Mouse (Mus musculus): Measurements from ENCODE around the gene St6galnac3.
A peak's percentile ranks its signal among the peaks of the same experiment; 100 is the strongest.

Gene St6galnac3

GRCm38 (mm10) chr3:153334152-153334825, 390.7 kb downstream of the St6galnac3 start:
- DNase-seq, result no peak

GRCm38 (mm10) chr3:153324307-153324706, 400.7 kb downstream of the St6galnac3 start:
- DNase-seq, result no peak

- DNase-seq, result no peak
Observed at GRCm38 (mm10) chr3:153323446-153323845, 401.5 kb downstream of the St6galnac3 start.

DNA sequence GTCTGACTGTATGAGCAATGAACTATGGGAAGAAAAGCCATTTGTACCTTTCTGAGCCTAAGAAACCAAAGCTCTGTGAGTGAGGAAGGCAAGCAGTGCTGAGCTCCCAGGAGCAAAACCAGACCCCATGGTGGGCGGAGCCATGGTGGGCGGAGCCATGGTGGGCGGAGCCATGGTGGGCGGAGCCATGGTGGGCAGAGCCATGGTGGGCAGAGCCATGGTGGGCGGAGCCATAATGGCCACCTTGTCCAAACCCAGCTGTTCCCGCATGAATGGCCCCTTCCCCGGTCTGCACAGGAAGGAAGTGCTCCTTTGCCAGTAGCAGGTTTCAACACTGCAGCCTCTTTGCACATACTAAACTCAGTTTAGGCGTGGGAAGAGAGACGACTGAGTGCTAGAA, 411.4 kb downstream of the St6galnac3 start:
- no peak for DNase-seq

DNA sequence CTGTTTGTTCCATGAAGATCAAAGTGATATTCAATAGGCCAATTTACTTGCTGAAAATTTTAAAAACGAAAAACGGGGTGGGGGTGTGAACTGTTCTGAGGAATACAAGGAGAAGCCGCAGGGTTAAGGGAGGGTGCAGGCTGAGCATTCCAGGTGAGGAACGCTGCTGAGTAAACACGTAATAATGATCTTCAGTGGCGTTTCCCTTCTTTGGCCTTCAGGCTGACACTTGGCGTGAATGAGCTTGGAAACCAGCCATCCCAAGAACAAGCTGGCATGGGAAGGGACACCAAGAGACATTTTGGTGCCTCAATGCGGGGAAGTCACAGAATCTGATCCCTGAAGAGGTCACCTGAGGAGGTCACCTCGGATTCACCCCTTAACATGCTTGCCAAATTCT, 411.8 kb downstream of the St6galnac3 start:
- DNase-seq, result no peak

DNA sequence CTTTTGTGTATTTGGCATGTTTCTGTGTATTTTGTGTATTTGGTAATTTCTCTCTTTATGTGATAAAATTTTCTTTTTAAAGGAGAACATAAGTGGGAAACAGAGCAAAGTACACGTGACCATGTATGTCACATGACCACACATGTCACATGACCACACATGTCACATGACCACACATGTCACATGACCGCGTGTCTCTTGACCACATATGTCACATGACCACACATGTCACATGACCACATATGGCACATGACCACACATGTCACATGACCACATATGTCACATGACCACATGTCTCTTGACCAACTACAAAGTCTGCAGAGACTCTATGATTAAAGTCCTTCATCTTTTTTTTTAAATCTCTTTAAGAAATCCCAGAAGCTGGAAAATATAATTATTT, 413.0 kb downstream of the St6galnac3 start:
- DNase-seq, result no peak

- no peak for DNase-seq
Observed at GRCm38 (mm10) chr3:153308379-153308778, 416.6 kb downstream of the St6galnac3 start.

- no peak for DNase-seq
Observed at GRCm38 (mm10) chr3:153305153-153305552, 419.8 kb downstream of the St6galnac3 start.

DNA sequence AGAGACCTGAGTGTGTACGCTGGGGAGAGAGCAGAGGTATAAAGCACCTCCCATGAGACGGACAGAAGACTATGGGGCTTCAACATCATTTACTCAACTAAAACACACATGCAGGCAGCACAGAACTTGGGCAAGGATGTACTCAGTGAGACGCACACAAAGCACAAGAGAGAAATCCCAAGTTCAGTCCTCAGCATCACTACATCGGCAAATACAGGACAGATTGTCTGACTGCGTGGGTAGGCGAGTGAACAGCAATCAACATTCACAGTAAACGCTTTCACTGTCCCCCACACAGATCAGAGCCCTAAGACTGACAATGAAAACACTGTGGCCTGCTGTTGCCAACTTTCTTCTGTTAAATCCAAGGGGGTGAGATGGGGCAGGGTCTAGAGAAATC, 422.6 kb downstream of the St6galnac3 start:
- no peak for DNase-seq

DNA sequence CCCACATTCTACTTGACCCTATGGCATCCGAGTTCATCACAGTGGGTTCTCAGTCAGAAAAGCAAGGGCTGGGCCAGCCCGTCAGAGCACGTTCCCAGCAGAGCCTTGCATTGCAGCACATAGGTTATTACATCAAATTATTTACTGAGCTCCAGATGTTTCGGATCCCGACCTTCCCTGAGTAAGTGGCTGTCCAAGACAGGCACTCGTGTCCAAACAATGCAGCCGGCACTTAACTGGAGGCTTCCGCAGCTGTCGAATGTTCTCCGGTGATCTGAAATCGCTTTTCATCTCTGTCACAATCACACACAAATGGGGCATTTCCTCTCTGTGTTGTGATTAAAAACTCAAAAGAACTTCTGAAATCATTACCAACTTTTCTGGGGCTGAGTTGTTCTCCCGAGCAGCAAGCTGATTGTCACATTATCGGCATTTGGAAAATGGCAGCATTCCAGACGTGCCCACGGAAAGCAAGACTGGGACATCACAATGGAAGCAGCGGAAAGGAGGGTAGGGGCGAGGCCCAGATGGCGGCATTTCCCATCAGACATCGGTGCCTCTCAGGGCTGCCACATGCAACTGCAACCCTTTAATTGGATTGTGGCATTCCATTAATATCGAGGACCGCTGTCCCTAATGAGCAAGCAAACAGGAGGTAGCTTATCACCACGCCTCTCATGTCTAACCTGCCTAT, 428.5 kb downstream of the St6galnac3 start:
- peak; percentile 26 for DNase-seq

DNA sequence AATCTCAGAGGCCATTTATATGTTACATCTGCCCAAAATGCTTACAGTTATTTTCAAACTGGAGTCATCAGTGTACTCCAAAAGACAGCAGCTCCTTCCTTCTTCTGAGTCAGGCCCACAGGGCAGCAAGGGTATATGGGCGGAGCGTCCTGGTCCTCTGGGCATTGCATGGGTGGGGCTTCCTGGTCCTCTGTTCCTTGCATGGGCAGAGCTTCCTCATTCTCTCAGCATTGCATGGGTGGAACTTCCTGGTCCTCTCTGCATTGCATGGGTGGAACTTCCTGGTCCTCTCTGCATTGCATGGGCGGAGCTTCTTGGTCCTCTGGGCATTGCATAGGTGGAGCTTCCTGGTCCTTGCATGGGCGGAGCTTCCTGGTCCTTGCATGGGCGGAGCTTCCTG, 432.1 kb downstream of the St6galnac3 start:
- peak; percentile 15 for DNase-seq

DNA sequence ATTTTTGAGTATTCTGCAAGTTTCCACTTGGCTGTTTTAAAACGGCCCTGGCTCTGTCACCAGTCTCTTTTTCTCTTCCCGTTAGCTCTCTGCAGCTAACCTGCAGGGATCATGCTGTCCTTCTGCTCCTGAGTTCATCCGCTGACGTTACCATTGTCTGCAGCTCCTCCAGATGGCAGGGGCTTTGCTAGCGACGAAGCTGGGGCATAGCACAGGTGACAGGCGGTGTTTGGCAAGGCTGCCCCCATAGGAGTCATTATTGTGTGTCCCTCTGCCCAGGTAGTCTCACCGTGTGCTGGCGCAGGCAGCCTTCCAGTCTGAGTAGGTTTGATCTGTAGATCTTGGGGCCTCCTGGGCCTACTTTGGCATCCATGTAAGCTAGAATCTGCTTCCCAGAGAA, 432.6 kb downstream of the St6galnac3 start:
- no peak for DNase-seq

- DNase-seq, result no peak
Observed at GRCm38 (mm10) chr3:153291406-153292045, 433.4 kb downstream of the St6galnac3 start.

DNA sequence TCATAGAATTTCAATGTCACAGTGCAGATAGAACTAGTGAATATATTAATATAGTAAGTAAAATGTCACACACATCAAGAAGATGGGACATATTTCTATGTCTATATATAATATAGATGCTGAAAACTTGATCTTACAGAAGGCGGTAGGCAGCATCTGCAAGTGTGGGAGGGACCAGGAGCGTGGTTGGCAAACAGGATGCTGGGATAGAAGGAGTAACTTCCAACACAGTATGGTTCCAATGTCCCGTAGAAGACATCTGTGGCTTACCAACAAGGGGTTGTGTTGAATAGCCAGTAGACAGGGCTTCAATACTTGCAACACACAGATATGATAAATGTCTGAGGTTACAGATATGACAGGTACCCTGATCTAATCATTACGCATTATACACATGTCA, 435.0 kb downstream of the St6galnac3 start:
- DNase-seq, result no peak

DNA sequence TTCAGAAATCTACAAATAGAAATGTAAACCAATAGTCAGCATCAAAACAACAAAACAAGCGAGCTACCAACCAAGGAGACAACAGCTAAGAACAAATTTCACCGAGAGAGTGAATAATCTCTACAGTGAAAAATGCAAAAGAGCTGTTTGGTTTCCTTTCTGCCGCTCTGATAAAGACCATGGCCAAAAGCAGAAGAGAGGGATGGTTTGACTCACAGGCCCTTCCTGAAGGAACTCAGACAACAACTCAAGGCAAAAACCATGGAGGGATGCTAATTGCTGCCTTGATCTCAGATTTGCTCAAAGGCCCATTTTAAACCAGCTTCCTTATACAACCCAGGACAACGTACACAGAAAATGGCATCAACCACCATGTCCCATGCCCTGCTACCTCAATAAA, 437.4 kb downstream of the St6galnac3 start:
- no peak for DNase-seq

DNA sequence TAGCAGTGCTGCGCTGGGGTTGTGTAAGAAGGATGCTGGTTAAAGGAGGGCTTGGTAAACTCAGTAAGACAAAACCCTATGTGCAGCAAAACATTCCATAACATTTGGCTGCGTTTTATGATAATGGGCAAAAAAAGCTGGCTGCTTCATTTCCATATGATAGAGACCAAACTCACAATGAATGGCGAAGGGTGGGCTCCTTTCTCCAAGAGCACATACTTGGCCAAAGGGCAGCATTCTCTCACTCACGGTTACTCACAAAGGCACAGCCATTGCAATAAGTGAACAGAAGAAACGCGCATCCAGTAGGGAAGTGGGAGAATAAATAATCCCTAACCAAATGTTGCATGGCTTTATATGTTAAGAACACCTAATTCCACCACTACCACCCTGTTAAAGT, 437.9 kb downstream of the St6galnac3 start:
- no peak for DNase-seq

GRCm38 (mm10) chr3:153282123-153282765, 442.7 kb downstream of the St6galnac3 start:
- no peak for DNase-seq

DNA sequence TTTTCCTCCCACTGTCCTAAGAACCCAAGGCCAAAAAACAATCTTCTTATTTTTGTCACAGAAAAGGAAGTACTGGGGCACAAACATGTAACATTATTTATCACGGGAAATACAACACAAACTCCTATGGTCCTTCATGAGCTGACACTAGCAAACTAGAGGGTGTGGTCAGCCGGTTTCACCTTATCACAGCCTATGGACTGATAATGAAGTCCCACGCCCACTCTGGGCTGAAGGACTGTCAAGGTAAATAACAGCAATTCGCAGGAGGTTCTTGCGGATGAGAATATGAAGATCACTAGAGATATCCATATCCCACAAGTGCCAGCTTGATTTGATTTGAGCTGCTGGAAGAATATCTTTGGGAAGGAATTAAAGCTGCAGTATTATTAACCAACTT, 446.7 kb downstream of the St6galnac3 start:
- DNase-seq, result no peak

DNA sequence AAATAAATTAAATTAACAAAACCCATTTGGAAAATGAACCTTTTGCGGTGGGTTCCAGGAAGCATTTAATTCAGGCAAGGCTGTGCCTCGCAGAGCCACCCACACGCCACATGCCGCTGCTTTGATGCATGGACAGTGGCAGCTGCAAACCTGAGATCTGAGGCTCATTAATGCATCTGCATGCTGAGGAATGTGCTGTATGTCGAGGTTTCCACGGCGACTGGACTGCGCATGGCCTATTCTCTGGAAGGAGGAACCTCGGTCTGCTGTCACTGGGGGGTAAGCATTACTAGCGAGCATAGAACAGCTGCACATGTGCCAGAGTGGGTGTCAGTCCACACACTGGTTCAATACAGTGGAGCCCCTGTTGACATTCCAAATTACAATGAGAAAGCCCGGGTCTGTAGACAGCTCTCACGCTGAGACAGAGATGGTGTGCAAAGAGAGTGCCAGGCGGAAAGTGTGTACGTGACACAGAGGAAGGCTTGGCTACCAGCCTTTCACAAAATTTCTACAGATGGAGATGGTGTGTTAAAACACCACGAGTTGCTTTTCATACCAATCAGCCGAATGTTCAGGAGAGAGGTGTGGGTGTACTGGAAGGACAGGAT, 447.5 kb downstream of the St6galnac3 start:
- no peak for DNase-seq

DNA sequence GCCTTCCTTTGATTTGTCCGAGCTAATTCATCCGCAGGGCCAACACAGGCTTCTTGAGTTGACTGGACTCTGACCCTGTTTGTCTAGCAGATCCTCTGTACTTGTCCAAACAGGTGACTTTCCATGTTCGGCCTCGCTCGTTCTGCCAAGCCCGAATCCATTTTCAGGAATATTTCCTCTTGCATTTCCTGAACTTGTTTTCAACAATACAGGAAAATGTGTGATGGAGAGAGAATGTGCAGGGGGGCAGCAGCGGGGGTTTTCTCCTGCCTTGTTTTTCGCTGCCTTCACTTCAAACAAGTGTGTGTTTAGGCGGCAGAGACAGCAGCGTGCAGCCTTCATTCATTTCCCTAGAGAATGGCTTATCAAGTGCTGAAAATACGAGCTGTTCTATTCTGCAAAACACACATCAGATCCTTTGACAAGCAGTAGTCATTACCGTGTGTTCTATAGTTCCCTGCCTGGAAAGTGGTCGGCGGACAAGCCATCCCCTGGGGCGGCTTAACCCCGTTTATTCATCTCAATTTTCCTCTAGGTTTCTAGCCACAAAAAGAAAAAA, 448.1 kb downstream of the St6galnac3 start:
- no peak for DNase-seq

DNA sequence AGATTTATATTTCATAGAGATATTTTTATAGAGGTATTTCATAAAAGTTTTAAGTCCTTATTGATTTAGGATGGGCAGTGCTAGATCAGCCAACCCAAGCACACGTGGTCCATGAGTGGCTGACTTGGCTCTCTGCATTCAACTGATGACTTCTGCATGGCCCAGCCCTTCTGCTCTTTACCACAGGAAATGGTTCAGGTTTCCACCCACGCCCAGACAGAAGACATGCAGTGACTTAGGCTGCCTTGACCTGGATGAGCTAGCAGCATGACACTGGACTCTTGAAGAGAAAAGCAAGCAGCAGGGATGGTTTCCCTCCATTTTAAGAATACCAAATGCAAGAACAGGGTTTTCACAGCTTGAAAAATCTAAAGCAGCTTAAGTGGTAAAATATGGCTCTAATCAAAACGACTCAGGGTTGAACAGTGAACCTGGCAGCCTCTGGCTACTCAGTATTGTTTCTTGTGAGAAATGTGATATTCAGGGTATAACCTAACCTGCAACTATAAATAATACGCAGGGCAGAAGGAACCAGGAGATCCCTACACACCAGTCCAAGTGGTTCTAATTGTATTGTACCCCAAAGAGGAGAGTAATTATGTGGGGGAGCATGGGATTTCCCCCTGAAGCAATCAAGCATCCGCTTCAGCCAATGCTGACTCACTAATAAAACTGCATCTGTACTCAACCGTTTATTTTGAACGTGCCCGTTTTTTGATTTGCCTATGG, 448.7 kb downstream of the St6galnac3 start:
- no peak for DNase-seq

DNA sequence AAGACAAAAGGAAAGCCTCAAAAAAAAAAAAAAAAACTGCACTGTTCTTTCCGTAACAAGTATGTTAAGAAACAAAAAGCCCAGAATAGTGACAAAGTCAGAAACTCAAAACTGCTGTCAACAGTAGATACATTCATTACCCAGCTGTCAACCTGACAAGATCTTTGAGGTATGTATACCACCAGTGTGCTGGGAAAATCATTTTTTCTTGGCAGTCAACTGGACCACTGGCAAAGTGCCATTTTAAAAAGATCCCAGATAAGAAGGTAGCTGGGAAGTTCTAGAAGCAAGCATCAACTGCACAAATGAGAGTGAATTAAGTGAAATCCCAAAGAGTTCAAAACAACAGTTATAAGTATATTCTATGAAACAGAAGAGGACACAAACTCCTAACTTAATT, 452.7 kb downstream of the St6galnac3 start:
- DNase-seq, result no peak

Measured in kidney, postnatal 10 days (tissue).